Mouse (Mus musculus): Measurements from ENCODE around the gene Plin2. TPM values are rescaled to one million over a fixed set of nuclear protein-coding genes. Genes with fewer than 3 reads are reported as not detected.
"Not testable (repeated sequence)": the region's sequence is repeated elsewhere in the genome, so short reads cannot be mapped to it uniquely, and the experiment has no call there.

Plin2 gene
- polyA plus RNA-seq, 1 experiment from 2014 or later: 40.8 TPM

DNA sequence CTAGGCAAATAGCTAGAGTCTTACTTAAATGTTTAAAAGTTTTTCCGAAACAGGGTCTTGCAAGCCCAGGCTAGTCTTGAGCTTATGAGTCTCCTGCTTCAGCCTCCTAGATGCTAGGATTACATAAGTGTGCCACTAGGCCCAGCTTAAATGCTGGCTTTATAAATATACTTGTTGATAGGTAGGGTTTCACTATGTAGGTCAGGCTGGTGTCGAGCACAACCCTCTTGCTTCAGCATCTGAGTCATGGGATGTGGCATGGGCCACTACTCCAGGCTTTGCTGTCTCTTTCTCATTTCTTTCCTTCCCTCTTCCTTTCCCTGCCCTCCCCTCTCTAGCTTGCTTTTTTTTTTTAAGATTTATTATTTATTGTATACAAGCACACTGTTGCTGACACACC, 9.8 kb upstream of the Plin2 start:
- Histone ChIP-seq H3K27me3 (replicated peaks) (no peaks in the 10 kb centered on the region), H3K4me1 (no peaks in the 10 kb centered on the region), H3K9me3 (no peaks in the 10 kb centered on the region), H3K4me2 (no peak overlapping the region), H3K9ac (no peak overlapping the region), H3K36me3 (replicated peaks) (no peaks in the 10 kb centered on the region), H3K4me3 (no peak overlapping the region), H3K27ac (no peak overlapping the region)
- ATAC-seq (replicated peaks): no peak
- 93% methylated on average over 2 of the region's 2 CpGs for WGBS

GRCm38 (mm10) chr4:86676756-86677155, 6.9 kb upstream of the Plin2 start:
- H3K4me3 ChIP-seq: no peak overlapping the region
- H3K9ac ChIP-seq: no peak overlapping the region
- no peak overlapping the region for H3K4me2 ChIP-seq
- no peaks in the 10 kb centered on the region for H3K36me3 ChIP-seq (replicated peaks)
- no peak for ATAC-seq (replicated peaks)
- no peaks in the 10 kb centered on the region for H3K27me3 ChIP-seq (replicated peaks)
- H3K4me1 ChIP-seq: no peaks in the 10 kb centered on the region
- no peak overlapping the region for H3K27ac ChIP-seq
- H3K9me3 ChIP-seq: no peaks in the 10 kb centered on the region

DNA sequence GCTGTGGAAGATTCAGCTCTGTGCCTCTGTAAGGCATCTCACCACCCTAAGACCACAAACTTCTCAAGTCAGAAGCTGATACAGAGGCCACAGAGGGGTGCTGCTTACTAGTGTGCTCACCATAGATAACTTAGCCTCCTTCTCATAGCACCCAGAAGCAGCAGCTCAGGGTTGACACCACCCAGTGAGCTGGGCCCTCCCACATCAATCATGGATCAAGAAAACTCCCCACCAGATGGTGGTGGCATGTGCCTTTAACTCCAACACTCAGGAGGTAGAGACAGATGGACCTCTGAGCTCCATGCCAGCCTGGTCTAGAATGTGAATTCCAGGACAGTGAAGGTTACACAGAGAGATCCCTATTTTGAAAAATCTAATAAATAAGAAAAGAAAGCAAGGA, 4.9 kb upstream of the Plin2 start:
- H3K27ac ChIP-seq; H3K36me3 ChIP-seq (replicated peaks); H3K9me3 ChIP-seq; H3K9ac ChIP-seq; H3K4me1 ChIP-seq; ATAC-seq (replicated peaks); H3K27me3 ChIP-seq (replicated peaks); H3K4me3 ChIP-seq; H3K4me2 ChIP-seq: not testable (repeated sequence)

DNA sequence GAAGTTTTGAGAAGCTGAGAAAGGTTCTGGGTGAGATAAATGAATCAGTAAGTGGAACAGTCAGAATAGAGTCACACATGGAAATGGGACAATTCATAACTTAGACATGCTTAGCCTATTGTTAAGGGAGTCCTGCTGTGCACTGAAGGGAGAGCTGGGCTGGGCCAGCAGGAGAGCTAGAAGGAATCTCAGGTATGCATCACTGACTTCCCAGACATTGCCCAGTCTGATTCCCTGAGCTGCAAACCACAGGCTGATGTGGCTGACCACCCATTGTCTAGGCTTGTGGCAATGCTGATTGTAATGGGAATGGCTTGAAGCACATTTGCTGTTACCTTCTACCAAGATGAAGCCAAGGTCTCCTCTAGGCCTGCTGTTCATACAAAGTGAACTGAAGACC, 4.3 kb upstream of the Plin2 start:
- not testable (repeated sequence) for H3K4me1 ChIP-seq; H3K4me3 ChIP-seq; H3K4me2 ChIP-seq; H3K9ac ChIP-seq; H3K9me3 ChIP-seq; H3K36me3 ChIP-seq (replicated peaks); H3K27me3 ChIP-seq (replicated peaks); ATAC-seq (replicated peaks); H3K27ac ChIP-seq

DNA sequence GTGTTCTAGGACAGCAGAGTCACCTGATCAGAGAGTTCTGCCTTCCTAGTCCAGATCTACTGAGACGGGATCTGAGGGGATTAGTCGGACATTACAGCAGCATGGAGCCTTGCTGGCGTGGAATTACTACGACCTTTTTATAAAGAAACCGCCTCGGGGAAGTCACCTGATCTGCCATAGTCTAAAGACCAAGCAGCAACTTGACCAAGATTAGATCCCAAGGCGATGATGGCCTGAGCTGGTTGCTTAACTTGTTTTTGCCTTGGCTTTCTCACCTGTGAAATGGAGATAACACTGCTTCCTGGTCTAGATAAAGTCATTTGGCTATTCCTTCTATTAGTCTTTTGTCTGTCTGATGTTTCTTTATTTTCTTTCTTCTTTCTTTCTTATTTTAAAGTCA, 2.6 kb upstream of the Plin2 start:
- ATAC-seq (replicated peaks): no peak
- 68% methylated on average over 7 of the region's 7 CpGs for WGBS
- Histone ChIP-seq H3K27ac (no peak overlapping the region), H3K9ac (no peak overlapping the region), H3K36me3 (replicated peaks) (no peaks in the 10 kb centered on the region), H3K9me3 (no peaks in the 10 kb centered on the region), H3K4me1 (peaks cover 11% of the 10 kb centered on the region), H3K27me3 (replicated peaks) (no peaks in the 10 kb centered on the region), H3K4me2 (no peak overlapping the region), H3K4me3 (no peak overlapping the region)

DNA sequence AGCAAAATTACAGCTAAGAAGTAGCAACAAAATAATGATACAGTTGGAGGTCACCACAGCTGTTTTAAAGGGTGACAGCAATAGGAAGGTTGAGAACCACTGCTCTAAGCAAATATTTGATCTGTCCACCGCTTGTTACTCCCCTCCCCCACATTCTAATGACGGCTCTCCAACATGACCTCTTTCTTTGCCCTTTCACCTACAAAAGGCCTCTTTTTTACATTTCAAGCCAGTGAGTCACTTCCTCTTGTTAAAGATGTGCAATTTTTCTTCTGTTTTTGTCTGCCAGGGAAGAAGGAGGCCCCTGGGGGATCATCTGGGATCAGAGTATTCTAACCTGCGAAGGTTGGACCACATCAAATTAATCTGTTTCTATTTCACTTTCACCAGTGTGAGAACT, 1.9 kb upstream of the Plin2 start:
- H3K4me3 ChIP-seq: no peak overlapping the region
- 60% methylated on average over 3 of the region's 3 CpGs for WGBS

GRCm38 (mm10) chr4:86670582-86671306, 884 bp upstream of the Plin2 start:
- no peak overlapping the region for H3K9ac ChIP-seq
- ATAC-seq (replicated peaks): no peak
- WGBS: 79% methylated on average over 8 of the region's 8 CpGs
- peaks cover 11% of the 10 kb centered on the region for H3K4me1 ChIP-seq
- H3K4me3 ChIP-seq: no peak overlapping the region
- no peak overlapping the region for H3K27ac ChIP-seq
- no peak overlapping the region for H3K4me2 ChIP-seq
- no peaks in the 10 kb centered on the region for H3K36me3 ChIP-seq (replicated peaks)
- no peaks in the 10 kb centered on the region for H3K9me3 ChIP-seq
- no peaks in the 10 kb centered on the region for H3K27me3 ChIP-seq (replicated peaks)

More for the DNA sequence above, 1.9 kb upstream of the Plin2 start:
- Histone ChIP-seq H3K9ac (no peak overlapping the region), H3K4me2 (no peak overlapping the region), H3K27me3 (replicated peaks) (no peaks in the 10 kb centered on the region), H3K36me3 (replicated peaks) (no peaks in the 10 kb centered on the region), H3K27ac (no peak overlapping the region), H3K4me1 (peaks cover 11% of the 10 kb centered on the region), H3K9me3 (no peaks in the 10 kb centered on the region)
- ATAC-seq (replicated peaks): no peak

DNA sequence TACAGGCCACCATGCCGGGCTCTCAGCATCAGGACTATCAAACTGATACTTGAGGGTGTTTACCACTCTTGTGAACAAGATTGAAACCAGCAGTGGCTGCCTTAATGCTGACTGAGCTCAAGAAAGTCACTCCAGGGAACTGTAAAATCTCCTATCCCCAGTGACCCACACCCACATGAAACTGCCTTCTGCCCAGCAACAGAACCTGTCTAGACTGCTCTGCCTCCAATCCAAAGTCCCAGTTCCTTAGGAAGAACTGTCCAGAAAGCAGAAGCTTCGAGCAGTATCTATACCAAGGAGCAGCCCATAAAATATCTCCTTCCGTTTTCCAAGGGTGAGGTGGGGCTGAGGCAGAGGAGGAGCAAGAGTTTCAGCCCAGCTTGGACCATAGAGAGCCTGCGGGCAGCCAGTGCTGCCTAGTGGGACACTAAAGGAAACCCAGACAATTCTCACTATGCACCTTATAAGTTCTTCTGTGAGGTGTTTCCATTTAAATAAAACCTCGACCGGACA, 563 bp downstream of the Plin2 start:
- H3K9me3 ChIP-seq; H3K27me3 ChIP-seq (replicated peaks); H3K36me3 ChIP-seq (replicated peaks); H3K27ac ChIP-seq: not testable (repeated sequence)
- 17% methylated on average over 6 of the region's 6 CpGs for WGBS
- peak overlapping the region; percentile 83 for H3K4me2 ChIP-seq
- peak overlapping the region; percentile 60 for H3K9ac ChIP-seq
- ATAC-seq (replicated peaks): peak; percentile 85
- H3K4me3 ChIP-seq: peak overlapping the region; percentile 57
- peaks cover 11% of the 10 kb centered on the region for H3K4me1 ChIP-seq

DNA sequence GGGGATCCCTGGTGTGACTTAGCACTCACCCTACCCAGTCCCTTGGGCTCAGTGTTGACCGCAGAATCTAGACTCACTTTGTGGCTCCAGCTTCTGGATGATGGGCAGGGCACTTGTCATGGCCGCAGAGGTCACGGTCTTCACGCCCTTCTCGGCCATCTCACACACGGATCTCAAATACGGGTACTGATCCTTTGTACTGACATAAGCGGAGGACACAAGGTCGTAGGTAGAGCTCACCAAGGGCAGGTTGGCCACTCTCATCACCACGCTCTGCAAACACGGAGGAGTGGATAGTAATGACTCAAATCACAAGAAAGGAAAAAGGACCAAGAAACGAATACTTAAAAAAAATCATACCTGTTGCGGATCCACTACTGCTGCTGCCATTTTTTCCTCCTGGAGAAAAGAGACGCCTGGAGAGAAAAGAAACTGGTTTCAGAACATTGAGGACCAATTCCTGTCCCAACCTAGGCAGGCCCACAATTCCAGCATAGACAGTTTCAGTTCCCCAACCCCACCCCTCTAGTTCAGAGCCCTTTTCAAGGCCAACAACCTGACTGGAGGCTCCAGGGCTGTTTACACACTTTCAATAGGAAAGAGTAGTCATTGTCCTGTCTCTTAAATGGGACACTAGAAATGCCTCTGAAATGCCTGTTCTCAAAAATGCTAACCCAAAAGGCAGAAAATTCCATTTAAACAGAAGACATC, 1.4 kb downstream of the Plin2 start:
- no peaks in the 10 kb centered on the region for H3K9me3 ChIP-seq
- no peaks in the 10 kb centered on the region for H3K36me3 ChIP-seq (replicated peaks)
- no peak overlapping the region for H3K27ac ChIP-seq
- ATAC-seq (replicated peaks): no peak
- peak overlapping the region; percentile 83; the same call in 1 of the 2 replicates for H3K4me2 ChIP-seq
- H3K4me1 ChIP-seq: peaks cover 11% of the 10 kb centered on the region
- no peak overlapping the region for H3K9ac ChIP-seq
- no peak overlapping the region for H3K4me3 ChIP-seq
- H3K27me3 ChIP-seq (replicated peaks): no peaks in the 10 kb centered on the region
- WGBS: 94% methylated on average over 14 of the region's 14 CpGs

- Histone ChIP-seq H3K36me3 (replicated peaks) (no peaks in the 10 kb centered on the region), H3K9ac (no peak overlapping the region), H3K4me1 (peaks cover 11% of the 10 kb centered on the region), H3K27me3 (replicated peaks) (no peaks in the 10 kb centered on the region), H3K27ac (no peak overlapping the region), H3K4me3 (no peak overlapping the region), H3K4me2 (no peak overlapping the region), H3K9me3 (no peaks in the 10 kb centered on the region)
- ATAC-seq (replicated peaks): no peak
- WGBS: 84% methylated on average over 3 of the region's 3 CpGs
These were observed 4.3 kb downstream of the Plin2 start for GRCm38 (mm10) chr4:86665596-86665995.

DNA sequence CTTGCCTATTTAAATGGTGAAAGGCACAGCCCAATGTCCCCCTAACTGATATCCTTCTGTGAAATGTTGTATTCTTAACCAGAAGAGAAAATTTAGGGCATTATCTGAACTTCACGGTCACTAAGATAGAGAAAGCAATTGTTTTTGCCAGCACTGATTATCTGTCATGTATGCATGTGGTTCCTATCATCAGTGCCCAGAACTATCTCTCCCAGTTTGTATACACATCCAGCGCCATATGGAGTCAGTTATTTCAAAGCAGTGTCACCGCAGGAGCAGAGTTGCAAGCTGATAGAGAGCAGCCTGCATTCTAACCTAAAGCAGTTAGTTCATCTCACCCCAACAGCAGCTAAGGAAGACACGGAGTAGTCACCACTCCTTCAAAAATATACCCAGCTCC, 5.9 kb downstream of the Plin2 start:
- no peak overlapping the region for H3K9ac ChIP-seq
- H3K9me3 ChIP-seq: no peaks in the 10 kb centered on the region
- ATAC-seq (replicated peaks): no peak
- H3K4me1 ChIP-seq: peaks cover 4% of the 10 kb centered on the region; the same call in 1 of the 2 replicates
- H3K27me3 ChIP-seq (replicated peaks): no peaks in the 10 kb centered on the region
- H3K4me3 ChIP-seq: no peak overlapping the region
- no peak overlapping the region for H3K27ac ChIP-seq
- 87% methylated on average over 4 of the region's 4 CpGs for WGBS
- H3K4me2 ChIP-seq: no peak overlapping the region
- peaks cover 5% of the 10 kb centered on the region for H3K36me3 ChIP-seq (replicated peaks)

GRCm38 (mm10) chr4:86657176-86657575, 12.7 kb downstream of the Plin2 start:
- WGBS: 94% methylated on average over 12 of the region's 12 CpGs
- no peak overlapping the region for H3K4me2 ChIP-seq
- no peak overlapping the region for H3K4me3 ChIP-seq
- no peaks in the 10 kb centered on the region for H3K4me1 ChIP-seq
- H3K9me3 ChIP-seq: no peaks in the 10 kb centered on the region
- ATAC-seq (replicated peaks): no peak
- no peaks in the 10 kb centered on the region for H3K27me3 ChIP-seq (replicated peaks)
- H3K27ac ChIP-seq: no peak overlapping the region
- no peak overlapping the region for H3K9ac ChIP-seq
- H3K36me3 ChIP-seq (replicated peaks): peaks cover 8% of the 10 kb centered on the region

DNA sequence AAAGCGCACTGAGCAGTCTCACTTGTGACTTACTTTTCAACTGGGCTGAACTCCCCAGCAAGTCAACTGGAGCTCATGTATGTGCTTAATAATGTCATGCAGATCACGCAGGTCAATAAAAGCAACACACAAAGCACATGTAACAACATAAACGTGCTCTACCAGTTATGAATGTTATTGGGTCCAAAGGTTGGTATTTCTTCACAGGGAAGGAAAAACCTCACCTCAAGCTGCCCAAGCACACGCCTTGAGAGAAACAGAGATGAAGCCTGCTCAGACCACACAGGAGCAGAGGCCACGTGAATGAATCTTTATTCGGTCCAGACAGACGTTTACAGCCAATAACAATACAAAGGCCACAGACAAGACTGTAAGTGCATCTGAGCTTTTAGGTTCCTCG, 13.4 kb downstream of the Plin2 start:
- ATAC-seq (replicated peaks); H3K4me2 ChIP-seq; H3K4me1 ChIP-seq; H3K27me3 ChIP-seq (replicated peaks); H3K9me3 ChIP-seq; H3K9ac ChIP-seq; H3K36me3 ChIP-seq (replicated peaks); H3K4me3 ChIP-seq; H3K27ac ChIP-seq: not testable (repeated sequence)
- 98% methylated on average over 8 of the region's 8 CpGs for WGBS

Data from midbrain, embryonic 15.5 days (tissue).